Mouse (Mus musculus) adrenal gland, postnatal 14 days (tissue): ENCODE results near the gene Ripply1. TPM values are rescaled to one million over a fixed set of nuclear protein-coding genes. Genes with fewer than 3 reads are reported as not detected.

Experiments
- DNase-seq: peaks from one replicate; pipeline ENCODE4 v3.0.0; 2021; ENCODE audit warnings: mixed read lengths
- long read RNA-seq, 2 experiments: library from polyadenylated mRNA; stranded (forward); transcript quantifications; one replicate each; pipeline ENCODE4 v2.0.0; 2021
- total RNA-seq: library from RNA; stranded (reverse); gene quantifications from 2 replicates; pipeline ENCODE4 v1.2.3, GENCODE M21; 2021

Gene Ripply1
- total RNA-seq = not detected in 2 replicates
- long read RNA-seq, experiment 1 = 0 reads
- long read RNA-seq, experiment 2 = 0 reads

DNA sequence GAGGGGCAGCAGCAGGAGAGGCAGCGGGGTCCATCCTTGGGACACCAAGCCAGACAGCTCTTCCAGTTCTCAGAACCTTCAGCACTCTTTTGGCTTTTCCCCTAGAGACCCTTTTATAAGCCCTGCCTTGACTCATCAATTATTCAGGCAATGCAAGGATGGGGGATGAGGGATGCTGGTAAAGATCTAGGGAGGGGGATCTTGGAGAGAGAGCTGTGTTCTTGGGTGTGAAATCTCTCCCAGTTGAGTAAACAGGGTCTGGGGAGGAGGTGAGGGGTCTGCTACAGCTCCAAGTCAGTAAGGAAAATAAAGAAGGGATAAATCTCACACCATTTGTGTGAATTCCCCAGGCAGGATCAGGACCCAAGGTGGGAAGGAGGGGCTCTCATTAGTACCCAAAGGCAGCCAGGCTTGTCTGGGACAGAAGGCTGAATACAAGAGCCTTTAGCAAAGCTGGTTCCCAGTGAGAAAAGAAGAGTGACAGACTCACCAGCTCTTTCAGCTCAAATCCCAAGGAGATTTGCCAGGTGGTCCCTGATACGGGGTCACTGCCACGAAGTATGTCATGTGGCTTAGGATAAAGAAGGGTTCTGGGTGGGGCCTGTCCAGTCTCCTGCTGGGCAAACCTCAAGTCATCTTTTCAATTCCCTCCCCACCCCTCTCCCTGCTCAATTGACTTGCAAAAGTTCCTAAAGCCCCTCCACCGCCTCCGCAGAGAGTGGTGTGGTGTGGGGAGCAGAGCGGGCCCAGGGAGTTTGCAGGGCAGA, at the start of gene Ripply1:
Gene Ripply1 (minus strand): TSS at position 76 of the 767 bp plus-strand sequence.
- DNase-seq = no peak

DNA sequence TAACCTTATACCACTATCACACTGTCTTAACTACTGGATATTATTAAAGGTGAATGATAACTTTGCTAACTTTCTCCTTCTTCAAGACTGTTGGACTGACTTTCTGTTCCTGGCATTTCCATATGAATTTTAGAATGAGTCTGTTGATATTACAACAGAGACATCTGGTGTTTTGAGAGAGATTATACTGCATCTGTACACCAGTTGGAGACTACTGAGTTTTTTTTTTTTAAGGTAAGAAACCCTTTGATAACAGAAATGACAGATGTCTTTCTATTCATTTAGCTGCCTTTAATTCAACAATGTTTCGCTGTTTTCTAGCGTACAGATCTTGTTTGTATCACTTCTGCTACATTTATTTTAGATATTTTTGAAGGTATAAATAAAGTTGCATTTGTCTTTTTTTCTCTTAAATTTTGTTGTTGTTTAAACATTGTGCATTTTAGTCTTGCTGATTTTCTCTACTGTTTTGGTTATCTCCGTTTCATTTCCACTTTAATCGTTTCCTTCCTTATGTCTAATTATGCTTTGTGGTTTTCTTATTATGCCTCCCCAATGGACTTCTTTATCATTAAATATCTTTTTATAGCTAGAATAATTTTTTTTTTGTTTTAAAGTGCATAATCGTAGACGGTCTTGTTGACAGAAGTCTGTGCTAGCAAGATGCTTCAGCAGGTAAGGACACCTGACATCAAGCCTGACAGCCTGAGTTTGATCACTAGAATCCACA, 46.4 kb upstream of the Ripply1 start:
- no peak for DNase-seq

DNA sequence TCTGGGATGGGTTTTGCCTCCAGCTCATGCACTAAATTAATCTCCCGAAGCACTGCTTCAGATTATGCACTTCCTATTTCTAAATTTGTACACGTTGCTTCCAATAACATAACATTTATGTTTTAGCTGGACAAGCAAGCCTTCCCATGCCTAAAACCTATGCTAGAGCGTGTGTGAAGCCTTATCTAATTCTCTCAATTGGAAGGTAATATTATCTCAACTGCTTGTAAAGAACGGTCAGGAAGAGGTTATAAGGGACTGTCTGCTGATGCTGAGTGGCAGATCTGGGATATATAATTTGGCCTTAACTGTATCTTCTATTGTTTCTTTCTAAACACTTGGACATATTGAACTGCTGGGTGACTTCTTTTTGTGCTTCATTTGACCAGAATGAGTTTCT, 44.8 kb upstream of the Ripply1 start:
- no peak for DNase-seq

DNA sequence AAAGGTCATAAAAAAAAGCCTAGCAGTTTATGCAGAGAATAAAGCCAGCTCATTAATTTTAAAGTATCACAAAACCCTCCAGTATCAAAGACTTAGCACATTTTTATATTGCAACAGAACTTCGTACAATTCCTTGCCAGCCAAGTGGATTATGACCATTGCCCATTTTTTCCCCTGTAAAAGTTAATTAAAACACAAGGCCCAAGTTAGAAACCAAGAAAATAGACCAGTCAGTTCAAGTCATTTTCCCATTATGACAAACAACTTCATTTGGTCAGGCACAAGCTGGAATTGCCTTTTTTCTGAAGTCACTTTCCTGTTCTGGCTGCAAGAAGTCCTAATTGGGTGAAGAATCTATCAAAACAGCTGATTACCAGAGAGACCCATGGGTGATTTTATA, 43.2 kb upstream of the Ripply1 start:
- no peak for DNase-seq

DNA sequence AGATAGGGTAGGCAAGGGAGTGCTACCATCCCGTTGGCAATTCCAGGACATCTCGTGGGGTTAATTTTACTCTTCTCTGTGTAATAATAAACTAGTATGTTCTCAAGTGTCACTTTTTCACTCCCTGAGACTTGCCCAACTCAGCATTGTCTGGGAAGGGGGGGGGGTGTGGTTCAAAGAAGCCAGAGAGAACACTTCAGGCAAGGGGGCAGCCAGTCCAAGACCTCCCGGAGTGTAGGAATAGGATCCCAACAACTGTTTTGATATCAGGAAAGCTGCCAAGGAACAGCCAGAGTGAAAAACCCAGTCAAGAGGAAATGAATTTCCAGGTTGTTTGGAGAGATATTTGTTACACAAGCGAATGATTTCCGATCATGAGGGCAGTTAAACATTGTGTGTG, 33.0 kb upstream of the Ripply1 start:
- DNase-seq = no peak

DNA sequence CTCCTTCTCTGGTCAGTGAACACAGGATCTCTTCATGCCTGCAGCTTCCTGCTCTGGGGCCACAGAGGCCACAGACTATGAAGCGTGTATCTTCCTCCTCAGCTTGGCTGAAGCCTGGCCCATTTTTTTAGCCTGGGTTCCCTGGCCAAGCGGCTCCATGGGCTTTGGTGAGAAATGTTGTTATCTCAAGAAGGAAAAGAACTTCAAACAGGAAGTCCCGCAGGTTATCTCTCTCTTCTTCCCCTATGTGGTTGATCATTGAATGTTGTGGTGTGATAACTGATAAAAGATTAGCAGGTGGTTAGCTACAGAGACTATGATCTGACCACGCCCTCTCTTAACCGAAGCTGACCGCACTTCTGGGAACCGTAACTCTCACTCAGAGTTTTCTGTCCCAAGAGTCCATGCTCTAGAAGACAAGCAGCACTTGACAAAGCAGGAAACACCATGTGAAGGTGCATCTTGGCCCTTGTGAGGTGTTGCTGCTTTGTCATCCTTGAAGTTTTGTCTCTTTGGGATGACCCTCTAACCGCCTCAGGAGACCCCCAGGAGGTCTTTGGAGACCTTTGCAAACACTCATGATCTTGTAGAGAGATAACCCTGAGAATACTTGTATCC, 32.0 kb upstream of the Ripply1 start:
- no peak for DNase-seq

DNA sequence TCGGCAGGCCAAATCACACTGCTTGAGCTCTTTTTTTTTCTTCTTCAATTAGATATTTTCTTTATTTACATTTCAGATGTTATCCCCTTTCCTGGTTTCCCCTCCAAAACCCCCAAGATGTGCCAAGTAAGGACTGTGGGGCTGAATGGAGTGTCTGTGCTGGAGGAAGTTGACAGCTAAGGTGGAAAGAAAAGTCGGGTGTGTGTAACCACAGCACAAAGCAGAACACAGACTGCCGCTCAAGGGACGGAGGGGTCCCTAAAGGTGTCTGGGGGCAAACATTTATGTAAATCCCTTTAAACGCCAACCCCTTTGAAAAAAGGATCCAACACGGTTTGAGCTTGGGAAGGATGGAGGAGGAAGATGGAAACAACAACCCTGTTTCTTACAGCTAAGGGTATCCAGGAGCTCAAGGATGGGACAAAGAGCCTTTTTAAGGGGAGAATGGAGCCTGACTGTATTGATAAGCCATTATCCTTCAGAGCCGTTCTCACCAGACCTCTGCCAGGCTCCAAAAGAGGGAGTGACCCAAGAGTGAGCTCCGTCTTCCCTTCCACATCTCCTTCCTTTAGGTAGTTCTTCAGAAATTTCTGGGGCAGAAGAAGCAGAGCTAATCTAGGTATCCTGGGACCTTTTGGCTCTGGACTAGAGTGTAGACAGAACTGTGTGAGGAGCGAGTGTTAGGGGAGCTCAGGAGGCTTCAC, 31.3 kb upstream of the Ripply1 start:
- DNase-seq = no peak

DNA sequence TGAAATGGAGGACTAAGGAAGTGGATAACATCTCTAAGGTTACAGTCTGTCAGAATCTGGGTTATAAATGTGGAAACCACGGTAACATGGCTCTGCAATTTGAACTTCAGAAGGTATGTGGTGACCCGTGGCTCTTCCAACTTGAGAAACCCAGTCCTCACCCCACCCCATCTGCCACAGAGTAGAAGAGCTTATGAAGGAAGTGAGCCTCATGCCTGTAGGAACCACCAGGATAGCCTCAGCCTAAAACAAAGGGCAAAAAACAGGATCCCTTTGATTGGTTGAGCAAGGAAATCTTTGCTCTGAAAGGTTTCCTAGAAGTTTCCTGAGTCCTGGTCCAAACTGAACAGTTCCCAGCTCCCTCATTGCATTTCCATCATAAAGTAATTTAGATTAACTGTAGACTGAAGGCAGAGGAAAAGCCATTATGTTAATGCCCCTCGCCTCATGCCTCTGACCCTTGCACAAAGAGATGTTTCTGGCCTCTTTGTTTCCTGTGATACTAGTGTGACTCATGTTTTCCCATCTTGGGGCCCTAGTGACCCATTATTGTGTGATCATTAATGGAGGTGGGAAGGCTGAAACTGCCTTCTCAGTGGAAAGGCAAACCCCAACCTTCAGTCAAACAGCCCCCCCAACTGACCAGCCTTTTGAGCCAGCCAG, 30.6 kb upstream of the Ripply1 start:
- DNase-seq = no peak

DNA sequence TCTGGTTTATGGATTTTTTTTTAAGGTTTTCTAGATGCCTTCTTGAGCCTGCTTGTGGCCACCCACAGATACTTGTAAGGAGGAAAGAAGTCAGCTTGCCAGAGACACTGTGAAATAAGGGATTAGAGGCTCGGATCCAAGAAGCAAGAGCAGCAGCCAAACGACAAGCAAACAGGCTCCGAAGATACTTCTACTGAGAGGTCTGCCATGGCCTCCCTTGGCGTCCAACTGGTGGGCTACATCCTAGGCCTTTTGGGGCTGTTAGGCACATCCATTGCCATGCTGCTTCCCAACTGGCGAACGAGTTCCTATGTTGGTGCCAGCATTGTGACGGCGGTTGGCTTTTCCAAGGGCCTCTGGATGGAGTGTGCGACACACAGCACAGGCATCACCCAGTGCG, 26.3 kb upstream of the Ripply1 start:
- no peak for DNase-seq

DNA sequence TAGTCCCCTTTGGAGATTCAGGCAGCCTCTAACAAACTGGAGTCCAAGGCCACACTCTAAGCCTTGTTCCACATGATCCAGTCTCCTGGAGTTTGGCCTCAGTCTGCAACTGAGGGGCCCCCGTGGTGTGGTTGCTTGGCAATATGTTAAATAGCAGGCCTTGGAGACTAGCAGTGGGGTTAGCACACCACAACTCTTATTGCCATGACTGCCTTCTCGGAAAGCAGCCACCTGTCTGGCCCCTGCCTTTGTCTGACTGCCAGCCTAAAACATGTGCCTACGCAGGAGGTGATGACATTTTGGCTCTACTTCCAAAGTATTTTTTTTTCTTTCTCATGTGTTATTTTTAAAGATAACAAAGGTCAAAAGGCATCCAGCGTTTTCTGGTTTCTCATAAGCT, 25.9 kb upstream of the Ripply1 start:
- peak; percentile 33 for DNase-seq

DNA sequence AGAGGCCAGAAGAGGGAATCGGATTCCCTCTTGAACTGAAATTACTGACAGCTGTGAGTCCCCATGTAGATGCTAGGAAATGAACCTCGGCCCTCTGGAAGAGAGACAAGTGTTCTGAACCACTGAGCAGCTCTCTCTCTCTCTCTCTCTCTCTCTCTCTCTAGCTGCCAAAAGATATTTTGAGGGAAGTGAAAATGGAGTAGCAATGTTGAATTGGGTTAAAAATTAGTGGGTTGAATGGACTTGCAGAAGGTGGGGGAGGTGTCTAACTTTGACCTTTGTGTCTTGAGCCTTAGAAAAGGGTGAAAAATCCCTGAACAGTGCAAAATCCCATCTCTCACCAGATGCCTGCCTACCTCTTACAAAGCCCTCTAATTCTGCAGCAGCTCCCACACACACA, 25.2 kb upstream of the Ripply1 start:
- no peak for DNase-seq

DNA sequence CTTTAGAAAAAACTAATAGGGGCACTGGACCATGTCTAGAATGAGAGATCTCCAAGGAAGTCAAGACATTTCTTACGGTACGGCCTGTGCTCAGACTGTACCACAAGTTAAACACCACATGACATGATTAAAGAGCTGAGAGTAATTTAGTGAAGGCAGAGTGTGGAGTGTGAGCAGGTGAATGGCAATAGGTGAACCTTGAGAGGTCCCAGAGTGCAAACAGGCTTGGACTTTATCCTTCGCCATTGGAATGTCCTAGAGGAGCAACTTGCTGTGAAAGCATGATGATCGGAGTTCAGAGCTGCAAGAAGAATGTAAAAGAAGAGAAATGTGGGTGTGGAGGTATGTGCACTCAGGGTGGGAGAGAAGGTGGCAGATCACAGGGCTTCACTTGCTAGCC, 23.8 kb upstream of the Ripply1 start:
- DNase-seq = no peak

DNA sequence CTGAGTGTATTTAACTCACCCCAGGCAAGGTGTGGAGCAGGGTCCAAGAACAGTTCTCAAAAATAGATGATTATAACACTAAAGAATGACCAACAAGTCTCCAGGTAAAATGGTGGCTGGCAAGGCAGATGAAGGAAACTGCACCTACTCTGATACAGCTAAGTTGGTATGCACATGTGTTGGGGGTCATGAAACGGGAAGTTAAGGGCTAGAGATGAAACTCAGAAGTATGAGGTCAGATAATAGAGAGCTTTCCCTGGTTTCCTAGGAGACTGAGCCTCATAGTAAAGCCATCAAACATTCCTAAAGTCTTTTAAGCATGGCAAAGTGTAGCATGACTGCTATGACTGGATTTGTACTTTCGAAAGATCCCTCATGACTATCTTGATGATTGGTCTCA, 20.9 kb upstream of the Ripply1 start:
- no peak for DNase-seq

DNA sequence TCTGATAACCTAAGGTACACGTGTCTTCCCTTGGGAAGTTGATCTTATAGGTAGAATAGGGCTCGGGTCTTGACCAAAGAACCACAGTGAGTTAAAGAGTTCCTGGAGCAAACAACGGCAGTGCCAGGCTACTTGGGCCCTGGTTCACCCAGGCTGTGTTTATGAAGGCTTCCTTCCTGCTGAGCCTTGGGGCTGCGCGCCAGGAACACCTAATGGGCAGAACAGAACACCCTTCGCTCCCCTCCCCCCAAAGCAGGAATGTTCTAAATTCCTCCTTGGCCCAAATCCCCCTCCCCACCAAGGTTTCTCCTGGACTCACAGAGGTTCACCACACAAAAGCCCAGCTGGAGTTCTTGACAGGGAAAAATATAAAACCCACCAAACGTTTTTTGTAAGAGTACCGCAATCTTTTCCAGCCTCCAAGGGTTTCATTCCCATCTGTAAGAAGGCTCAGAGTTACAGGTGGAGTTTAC, 18.3 kb upstream of the Ripply1 start, which contains the start of gene Cldn2:
Gene Cldn2 (plus strand): TSS at position 423 of the 473 bp plus-strand sequence.
- DNase-seq = no peak

DNA sequence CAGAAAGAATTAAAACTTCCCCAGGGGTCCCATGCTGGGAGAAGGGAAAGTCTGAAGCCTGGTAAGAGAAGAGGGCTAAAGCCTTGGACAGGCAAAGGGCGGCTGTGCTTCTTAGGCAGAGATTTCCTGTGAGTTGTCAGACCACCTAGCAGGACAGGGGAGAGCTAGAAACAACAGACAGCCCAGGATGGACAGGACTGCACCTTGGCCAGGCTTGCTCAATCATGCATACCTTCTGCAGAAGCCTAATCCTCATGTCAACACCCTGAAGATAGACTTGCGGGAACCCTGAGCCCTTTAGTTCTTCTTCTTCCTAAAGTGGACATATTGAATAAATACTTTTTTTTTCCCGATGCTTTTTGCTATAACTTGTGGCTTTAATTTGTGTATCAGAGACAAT, 17.8 kb upstream of the Ripply1 start:
- no peak for DNase-seq

DNA sequence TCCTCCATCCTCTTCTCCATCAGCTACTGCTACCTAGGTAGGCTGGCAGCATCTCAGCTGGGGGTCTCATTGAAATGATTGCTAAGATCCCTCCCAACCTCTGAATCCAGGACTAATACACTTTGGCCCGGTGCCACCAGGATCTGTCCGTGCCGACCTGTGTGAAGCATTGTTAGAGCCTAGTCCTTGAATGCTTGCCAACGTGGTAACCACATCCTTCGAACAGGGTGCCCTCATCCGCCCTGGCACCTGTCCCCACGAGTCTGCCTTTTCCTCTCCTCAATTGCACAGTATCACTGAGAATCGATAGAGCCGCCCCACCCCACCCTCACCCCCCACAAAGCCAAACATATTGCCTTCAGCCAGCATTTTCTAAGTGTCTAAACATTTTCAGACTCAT, 15.7 kb upstream of the Ripply1 start:
- DNase-seq = peak; percentile 20

DNA sequence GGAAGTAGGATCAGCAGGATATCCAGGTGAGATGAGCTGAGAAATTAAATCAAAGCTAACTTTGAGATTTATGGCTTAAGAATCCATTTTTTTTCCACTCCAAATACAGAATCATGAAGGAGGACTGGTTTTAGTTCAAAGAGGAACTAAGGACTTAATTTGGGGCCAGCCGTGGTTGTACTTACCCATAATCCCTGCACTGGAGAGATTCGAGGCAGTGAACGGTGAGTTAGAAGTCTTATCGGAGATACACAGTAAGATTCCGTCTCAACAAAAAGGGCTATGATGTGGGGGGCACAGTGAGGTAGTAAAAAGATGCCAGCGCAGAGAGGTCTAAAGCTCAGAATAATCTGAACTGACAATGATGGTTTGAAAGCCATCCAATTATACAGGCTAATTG, 13.9 kb upstream of the Ripply1 start:
- no peak for DNase-seq

DNA sequence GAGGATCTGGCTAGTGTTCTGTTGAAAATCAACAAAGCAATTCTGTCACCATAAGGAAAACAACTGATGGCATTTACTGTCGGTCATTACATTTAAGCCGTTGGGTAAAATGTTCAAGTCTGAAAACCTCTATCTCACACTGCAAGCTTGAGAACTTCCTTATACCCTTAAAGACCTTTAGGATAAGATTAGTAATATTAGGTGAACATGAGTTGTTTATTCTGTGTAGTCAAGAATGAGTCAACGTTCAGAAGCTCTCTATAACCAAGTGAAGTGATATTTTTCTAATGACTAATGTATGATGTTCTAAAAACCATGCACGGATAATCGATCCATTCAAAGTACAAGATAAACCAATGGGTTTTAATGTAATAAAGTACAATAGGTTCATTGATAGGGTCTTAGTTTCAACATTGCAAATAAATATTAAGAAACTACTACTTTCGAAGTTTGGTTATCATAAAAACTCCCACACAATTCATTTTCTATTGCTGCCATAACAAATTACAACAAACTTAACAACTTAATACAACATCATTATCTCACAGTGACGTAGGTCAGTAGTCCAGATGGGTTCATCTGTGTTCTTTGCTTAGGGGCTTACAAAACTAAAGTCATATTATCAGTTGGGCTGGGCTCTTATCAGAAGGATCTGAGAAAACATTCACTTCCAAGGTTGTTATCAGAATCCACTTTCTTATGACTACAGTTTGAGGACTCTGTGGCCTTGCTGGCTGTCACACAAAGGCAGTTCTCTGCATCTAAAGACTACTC, 12.1 kb upstream of the Ripply1 start:
- DNase-seq = no peak

DNA sequence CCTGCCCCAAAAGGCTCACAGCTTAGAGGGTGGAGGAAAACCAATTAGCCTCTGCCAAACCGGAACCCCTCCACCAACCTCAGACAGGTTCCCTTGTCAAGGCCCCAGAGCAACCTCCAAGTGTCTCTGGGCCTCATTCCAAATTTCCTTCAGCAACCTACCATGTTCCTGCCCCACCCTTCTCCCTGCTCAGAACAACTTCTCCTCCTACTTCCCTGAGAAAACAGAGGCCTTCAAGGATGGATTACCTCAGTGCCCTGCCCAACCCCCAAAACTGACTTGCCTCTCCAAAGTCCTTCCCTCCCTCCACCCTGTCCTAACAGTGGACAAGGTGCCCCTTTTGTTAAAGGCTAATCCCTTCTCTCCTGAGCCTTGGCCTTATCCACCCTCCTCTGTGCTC, 3.6 kb upstream of the Ripply1 start:
- DNase-seq = no peak

DNA sequence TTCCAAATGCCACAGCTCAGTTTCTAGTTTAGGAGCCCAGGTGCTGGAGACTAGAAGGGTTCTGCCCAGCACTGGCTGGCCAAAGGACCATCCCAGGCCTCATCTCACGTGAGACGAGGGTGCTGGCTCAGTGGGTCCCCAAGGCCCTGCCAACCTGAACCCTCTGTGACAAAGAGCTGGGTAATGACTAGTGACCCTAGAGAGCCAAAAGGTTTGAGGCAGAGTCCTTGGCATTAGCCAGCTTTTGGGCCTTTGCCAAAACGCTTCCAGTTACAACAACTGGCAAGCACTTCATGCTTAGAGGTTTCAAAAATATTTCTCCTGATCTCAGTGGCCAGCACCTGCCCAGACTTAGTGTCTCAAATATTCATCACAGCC, 881 bp upstream of the Ripply1 start:
- DNase-seq = peak; percentile 69

DNA sequence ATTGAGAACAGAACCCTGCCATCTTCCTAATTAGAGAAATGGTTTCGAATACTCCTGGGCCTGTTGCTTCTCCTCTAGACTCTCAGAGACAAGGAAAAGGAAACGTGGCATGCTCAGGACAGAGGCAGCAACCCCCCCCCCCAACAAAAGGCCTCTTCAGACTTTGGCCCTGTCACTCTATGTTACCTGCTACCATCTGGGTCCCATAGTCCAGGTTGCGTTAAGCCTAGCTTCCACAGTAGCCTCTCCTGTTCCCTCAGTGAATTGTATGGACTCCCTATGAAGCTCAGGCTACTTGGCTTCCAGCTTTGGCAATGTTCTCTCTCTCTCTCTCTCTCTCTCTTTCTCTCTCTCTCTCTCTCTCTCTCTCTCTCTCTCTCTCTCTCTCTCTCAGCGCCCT, 590 bp downstream of the Ripply1 start:
- no peak for DNase-seq
